Mouse (Mus musculus): ENCODE results near the gene Hist1h3g.
A peak's percentile ranks its signal among the peaks of the same experiment; 100 is the strongest.
"Not testable (repeated sequence)": the region's sequence is repeated elsewhere in the genome, so short reads cannot be mapped to it uniquely, and the experiment has no call there.

Hist1h3g gene

GRCm38 (mm10) chr13:23554393-23554792 is 19.2 kb downstream of the Hist1h3g start:
- no peak for ATAC-seq (ENCODE audit: insufficient number of reproducible peaks, low FRiP score, low TSS enrichment)

- ATAC-seq (ENCODE audit: insufficient number of reproducible peaks, low FRiP score, low TSS enrichment) = peak; percentile 69; the same call in 1 of the 2 replicates
Observed at GRCm38 (mm10) chr13:23554925-23555838, 20.0 kb downstream of the Hist1h3g start.

- peak; percentile 86 for ATAC-seq (ENCODE audit: insufficient number of reproducible peaks, low FRiP score, low TSS enrichment)
Observed at GRCm38 (mm10) chr13:23555839-23556416, 20.7 kb downstream of the Hist1h3g start.

GRCm38 (mm10) chr13:23556906-23557305 is 21.7 kb downstream of the Hist1h3g start:
- ATAC-seq (ENCODE audit: insufficient number of reproducible peaks, low FRiP score, low TSS enrichment) = no peak

GRCm38 (mm10) chr13:23560699-23561098 is 25.5 kb downstream of the Hist1h3g start:
- ATAC-seq (ENCODE audit: insufficient number of reproducible peaks, low FRiP score, low TSS enrichment) = not testable (repeated sequence)

GRCm38 (mm10) chr13:23561531-23561882 is 26.3 kb downstream of the Hist1h3g start:
- ATAC-seq (ENCODE audit: insufficient number of reproducible peaks, low FRiP score, low TSS enrichment) = not testable (repeated sequence)

GRCm38 (mm10) chr13:23561883-23562659 is 26.8 kb downstream of the Hist1h3g start, which contains the start of gene Hist1h3e:
Gene Hist1h3e (minus strand): TSS chr13:23562369.
- ATAC-seq (ENCODE audit: insufficient number of reproducible peaks, low FRiP score, low TSS enrichment) = peak; percentile 93

GRCm38 (mm10) chr13:23562699-23563462 is 27.7 kb downstream of the Hist1h3g start:
- ATAC-seq (ENCODE audit: insufficient number of reproducible peaks, low FRiP score, low TSS enrichment) = peak; percentile 71

GRCm38 (mm10) chr13:23564482-23564881 is 29.3 kb downstream of the Hist1h3g start:
- no peak for ATAC-seq (ENCODE audit: insufficient number of reproducible peaks, low FRiP score, low TSS enrichment)

GRCm38 (mm10) chr13:23570261-23571021 is 35.2 kb downstream of the Hist1h3g start:
- ATAC-seq (ENCODE audit: insufficient number of reproducible peaks, low FRiP score, low TSS enrichment) = not testable (repeated sequence)

GRCm38 (mm10) chr13:23571022-23571503 is 35.8 kb downstream of the Hist1h3g start, which contains the start of the genes Hist1h2ae and Hist1h2bg:
Gene Hist1h2ae (minus strand): TSS chr13:23571220.
Gene Hist1h2bg (plus strand): TSS chr13:23571396.
- ATAC-seq (ENCODE audit: insufficient number of reproducible peaks, low FRiP score, low TSS enrichment) = peak; percentile 97

GRCm38 (mm10) chr13:23571504-23572217 is 36.4 kb downstream of the Hist1h3g start:
- not testable (repeated sequence) for ATAC-seq (ENCODE audit: insufficient number of reproducible peaks, low FRiP score, low TSS enrichment)

GRCm38 (mm10) chr13:23572218-23573033 is 37.2 kb downstream of the Hist1h3g start:
- no peak for ATAC-seq (ENCODE audit: insufficient number of reproducible peaks, low FRiP score, low TSS enrichment)

- ATAC-seq (ENCODE audit: insufficient number of reproducible peaks, low FRiP score, low TSS enrichment) = not testable (repeated sequence)
Observed at GRCm38 (mm10) chr13:23573034-23573897, 38.0 kb downstream of the Hist1h3g start.

GRCm38 (mm10) chr13:23573898-23574524 is 38.8 kb downstream of the Hist1h3g start, which contains the start of the genes Hist1h2bf and Hist1h2ad:
Gene Hist1h2bf (minus strand): TSS chr13:23574196.
Gene Hist1h2ad (plus strand): TSS chr13:23574381.
- ATAC-seq (ENCODE audit: insufficient number of reproducible peaks, low FRiP score, low TSS enrichment) = peak; percentile 90

Measured in cerebellum, adult (tissue).